Mouse (Mus musculus): Measurements from ENCODE around the gene Rest.

Gene Rest

DNA sequence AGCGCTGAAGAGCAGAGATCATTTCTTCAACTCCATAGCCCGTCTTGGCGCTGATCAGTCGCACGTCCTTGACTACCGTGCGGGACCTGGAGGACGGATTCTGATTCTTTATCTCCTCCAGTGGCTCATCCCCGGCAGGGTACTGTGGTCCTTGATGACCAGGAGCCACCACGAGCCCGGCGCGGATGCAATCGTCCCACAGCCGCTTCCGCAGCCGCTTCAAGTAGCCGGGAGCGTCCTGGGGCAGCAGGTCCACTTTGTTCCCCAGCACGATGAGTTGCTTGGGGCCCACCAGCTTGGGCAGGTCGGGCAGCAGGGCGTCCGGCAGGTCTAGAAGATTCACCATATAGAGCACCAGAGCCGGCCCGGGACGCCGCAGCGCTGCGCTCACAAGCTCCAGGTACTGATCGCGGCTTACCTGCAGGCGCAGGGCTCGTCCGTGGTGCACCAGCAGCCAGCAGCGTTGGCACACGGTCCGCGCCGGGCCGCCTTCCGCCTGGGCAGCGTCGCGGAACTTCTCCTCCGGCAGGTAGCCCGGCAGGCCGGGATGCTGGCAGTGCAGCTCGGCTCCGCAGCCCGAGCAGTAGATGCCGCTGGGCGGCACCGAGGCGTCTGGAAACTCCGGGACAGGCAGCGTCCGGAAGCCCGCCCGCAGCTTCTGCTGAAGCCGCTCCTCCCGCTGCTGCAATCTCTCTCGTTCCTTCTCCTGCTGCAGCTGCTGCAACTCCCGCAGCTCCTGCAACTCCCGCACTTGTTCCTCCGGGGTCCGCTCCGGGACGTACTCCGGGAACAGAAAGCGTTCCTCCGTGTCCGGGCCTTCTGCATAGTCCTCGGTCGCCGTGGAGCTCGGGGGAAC, 44.0 kb downstream of the Rest start:
- peak; percentile 6 to 24 for DNase-seq (ENCODE audit: low spot score in 2 of 2)

DNA sequence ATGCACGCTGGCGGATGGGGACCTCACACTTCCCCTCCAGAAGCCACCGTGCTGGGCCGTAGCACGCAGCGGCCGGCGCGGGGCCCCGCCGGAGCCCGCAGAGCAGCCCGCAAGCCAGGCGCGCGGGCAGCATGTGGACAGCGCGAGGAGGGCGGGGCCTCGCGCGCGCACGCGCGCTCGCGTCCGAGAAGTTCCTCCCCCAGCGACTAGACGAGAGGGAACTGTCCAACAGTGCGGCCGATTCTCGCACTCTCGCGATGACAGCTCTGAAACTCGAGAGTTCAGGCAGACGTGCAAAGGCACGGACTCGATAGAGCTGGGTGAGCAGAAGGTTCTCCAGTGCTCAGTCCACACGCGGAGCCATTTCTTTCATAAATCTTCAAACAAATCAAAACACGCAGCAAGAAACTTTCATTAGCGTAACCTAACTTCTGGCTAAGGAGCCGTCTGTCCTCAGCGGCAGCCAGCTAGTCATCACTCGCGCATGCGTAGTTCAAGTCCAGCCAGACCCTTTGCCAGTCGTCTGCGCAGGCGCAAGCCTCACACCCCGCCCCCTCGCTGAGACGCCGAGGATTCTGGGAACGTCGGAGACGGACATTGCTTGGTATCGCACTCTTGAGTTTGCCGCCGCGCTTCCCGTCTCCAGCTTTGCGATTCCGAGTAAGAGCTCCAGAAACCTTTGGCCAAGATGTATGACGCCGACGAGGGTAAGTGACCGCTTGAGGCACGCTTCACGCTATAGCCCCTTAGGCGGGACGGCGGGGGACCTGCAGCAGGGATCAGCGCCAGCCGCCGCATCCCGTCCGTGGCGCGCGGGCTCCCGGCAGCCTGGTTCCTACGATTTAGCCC, 44.9 kb downstream of the Rest start, which contains the start of the genes Noa1 and Polr2b:
TSS of gene Noa1 (minus strand) at position 161 of the 849 bp plus-strand sequence.
TSS of gene Polr2b (plus strand) at position 224 of the 849 bp plus-strand sequence.
- DNase-seq (ENCODE audit: low spot score in 2 of 2), result peak; percentile 97 to 99

- no peak for DNase-seq (ENCODE audit: low spot score in 2 of 2)
These were observed 48.9 kb downstream of the Rest start for GRCm38 (mm10) chr5:77314206-77314605.

DNA sequence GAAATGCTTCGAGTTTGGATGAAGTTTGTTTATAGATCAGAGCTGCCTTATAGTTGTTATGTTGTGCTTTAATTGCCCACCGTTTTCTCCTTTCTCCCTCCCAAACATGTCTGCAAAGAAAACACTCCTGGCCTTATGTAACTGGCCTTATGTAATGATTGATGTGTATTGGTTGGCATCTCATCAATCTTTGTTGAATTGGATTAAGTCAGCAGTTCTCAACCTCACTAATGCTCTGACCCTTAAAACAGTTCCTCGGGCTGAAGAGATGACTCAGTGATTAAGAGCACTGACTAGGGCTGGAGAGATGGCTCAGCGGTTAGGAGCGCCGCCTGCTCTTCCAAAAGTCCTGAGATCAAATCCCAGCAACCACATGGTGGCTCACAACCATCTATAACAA, 49.7 kb downstream of the Rest start:
- no peak for DNase-seq (ENCODE audit: low spot score in 2 of 2)

DNA sequence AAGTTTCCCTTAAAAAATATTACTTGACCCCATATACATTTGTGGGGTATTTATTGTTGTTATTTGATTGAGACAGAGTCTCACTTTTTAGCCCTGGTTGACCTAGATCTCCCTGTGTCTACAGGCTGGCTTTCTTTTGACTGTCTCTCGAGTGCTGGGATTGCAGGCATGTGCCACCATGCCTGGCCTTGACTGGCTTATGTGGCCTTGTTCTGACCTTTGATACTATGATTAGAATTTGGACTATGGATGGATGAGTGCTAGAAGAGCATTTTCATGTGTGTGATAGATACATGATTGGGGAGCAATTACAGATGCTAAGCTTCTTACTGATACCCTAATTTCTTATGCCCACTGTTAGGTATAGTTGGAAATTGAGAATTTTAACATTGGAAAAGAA, 59.6 kb downstream of the Rest start:
- DNase-seq (ENCODE audit: low spot score in 2 of 2), result no peak

GRCm38 (mm10) chr5:77330154-77330553, 64.9 kb downstream of the Rest start:
- DNase-seq (ENCODE audit: low spot score in 2 of 2), result no peak
